Mouse (Mus musculus): ENCODE data around the gene Gm13057. TPM values are rescaled to one million over a fixed set of nuclear protein-coding genes. Genes with fewer than 3 reads are reported as not detected.
"Not testable (repeated sequence)": the region's sequence is repeated elsewhere in the genome, so short reads cannot be mapped to it uniquely, and the experiment has no call there.

The Gm13057 gene
- not detected in 2 replicates for polyA plus RNA-seq (2011; ENCODE audit: insufficient read depth, insufficient read length, low read depth, missing spikeins)

GRCm38 (mm10) chr4:143551400-143551799, at the start of gene Gm13057, which contains the start of gene BC080695:
Gene Gm13057 (plus strand): TSS chr4:143551709.
Gene BC080695 (plus strand): TSS chr4:143551700.
- not testable (repeated sequence) for H3K4me3 ChIP-seq (ENCODE audit: low read depth, low read length); H3K9ac ChIP-seq (ENCODE audit: low read depth, poor library complexity, severe bottlenecking); H3K27me3 ChIP-seq (ENCODE audit: control insufficient read depth, insufficient read depth, low read length, poor library complexity, severe bottlenecking); H3K36me3 ChIP-seq (ENCODE audit: control insufficient read depth, insufficient read depth, low read length, poor library complexity, severe bottlenecking); H3K27ac ChIP-seq (ENCODE audit: insufficient read depth, low read length); H3K9me3 ChIP-seq (replicated peaks; ENCODE audit: control insufficient read depth, insufficient read depth, low read length, poor library complexity, severe bottlenecking); H3K4me1 ChIP-seq (ENCODE audit: control insufficient read depth, insufficient read depth, low read length)

- Histone ChIP-seq H3K27me3 (ENCODE audit: control insufficient read depth, insufficient read depth, low read length, poor library complexity, severe bottlenecking) (no peaks in the 10 kb centered on the region), H3K9me3 (replicated peaks; ENCODE audit: control insufficient read depth, insufficient read depth, low read length, poor library complexity, severe bottlenecking) (no peaks in the 10 kb centered on the region), H3K27ac (ENCODE audit: insufficient read depth, low read length) (no peak within 1 kb of the TSS), H3K4me1 (ENCODE audit: control insufficient read depth, insufficient read depth, low read length) (no peaks in the 10 kb centered on the region), H3K4me3 (ENCODE audit: low read depth, low read length) (no peak within 1 kb of the TSS), H3K36me3 (ENCODE audit: control insufficient read depth, insufficient read depth, low read length, poor library complexity, severe bottlenecking) (no peaks in the 10 kb centered on the region), H3K9ac (ENCODE audit: low read depth, poor library complexity, severe bottlenecking) (no peak within 1 kb of the TSS)
- TF ChIP-seq CTCF (IDR thresholded peaks at IDR 0.05; ENCODE audit: low read depth, low read length) (no peak), EP300 (IDR thresholded peaks at IDR 0.05; ENCODE audit: insufficient read depth, low read depth, low read length) (no peak), POLR2A (IDR thresholded peaks at IDR 0.05; ENCODE audit: insufficient read depth, low read length) (no peak)
Measured at GRCm38 (mm10) chr4:143511043-143511442, 40.5 kb upstream of the Gm13057 start, which contains the start of gene Gm13043. Gene Gm13043 (plus strand): TSS chr4:143511343.

GRCm38 (mm10) chr4:143535654-143536053, 15.9 kb upstream of the Gm13057 start, which contains the start of gene Gm13040:
Gene Gm13040 (plus strand): TSS chr4:143535954.
- H3K9me3 ChIP-seq (replicated peaks; ENCODE audit: control insufficient read depth, insufficient read depth, low read length, poor library complexity, severe bottlenecking); H3K4me3 ChIP-seq (ENCODE audit: low read depth, low read length); H3K36me3 ChIP-seq (ENCODE audit: control insufficient read depth, insufficient read depth, low read length, poor library complexity, severe bottlenecking); H3K27ac ChIP-seq (ENCODE audit: insufficient read depth, low read length); H3K4me1 ChIP-seq (ENCODE audit: control insufficient read depth, insufficient read depth, low read length); H3K27me3 ChIP-seq (ENCODE audit: control insufficient read depth, insufficient read depth, low read length, poor library complexity, severe bottlenecking); H3K9ac ChIP-seq (ENCODE audit: low read depth, poor library complexity, severe bottlenecking): not testable (repeated sequence)

Other genes starting within 250 kb of the Gm13057 start
- not detected in 2 replicates for gene Lrrc38, start 202.0 kb upstream of the Gm13057 start, polyA plus RNA-seq (2011; ENCODE audit: insufficient read depth, insufficient read length, low read depth, missing spikeins)
- gene Pramel1, start 157.3 kb upstream of the Gm13057 start, polyA plus RNA-seq (2011; ENCODE audit: insufficient read depth, insufficient read length, low read depth, missing spikeins) = 2.0 and 2.1 TPM in 2 replicates
- gene Pramef8, start 139.3 kb upstream of the Gm13057 start, polyA plus RNA-seq (2011; ENCODE audit: insufficient read depth, insufficient read length, low read depth, missing spikeins) = 15.5 and 21.7 TPM in 2 replicates
- gene Oog4, start 101.4 kb upstream of the Gm13057 start, polyA plus RNA-seq (2011; ENCODE audit: insufficient read depth, insufficient read length, low read depth, missing spikeins) = not detected in 2 replicates
- 0.28 and 0.53 TPM in 2 replicates for gene Gm13043, start 40.4 kb upstream of the Gm13057 start, polyA plus RNA-seq (2011; ENCODE audit: insufficient read depth, insufficient read length, low read depth, missing spikeins)
- not detected in 2 replicates for gene Gm13040, start 15.8 kb upstream of the Gm13057 start, polyA plus RNA-seq (2011; ENCODE audit: insufficient read depth, insufficient read length, low read depth, missing spikeins)
- not detected in 2 replicates for gene BC080695, start within 50 bp of the Gm13057 start, polyA plus RNA-seq (2011; ENCODE audit: insufficient read depth, insufficient read length, low read depth, missing spikeins)
- gene Gm13083, start 63.3 kb downstream of the Gm13057 start, polyA plus RNA-seq (2011; ENCODE audit: insufficient read depth, insufficient read length, low read depth, missing spikeins) = not detected in 2 replicates
- not detected in 2 replicates for gene Gm13088, start 105.5 kb downstream of the Gm13057 start, polyA plus RNA-seq (2011; ENCODE audit: insufficient read depth, insufficient read length, low read depth, missing spikeins)
- gene Gm13089, start 151.0 kb downstream of the Gm13057 start, polyA plus RNA-seq (2011; ENCODE audit: insufficient read depth, insufficient read length, low read depth, missing spikeins) = not detected in 2 replicates
- not detected in 2 replicates for gene Gm13078, start 167.7 kb downstream of the Gm13057 start, polyA plus RNA-seq (2011; ENCODE audit: insufficient read depth, insufficient read length, low read depth, missing spikeins)
- not detected in 2 replicates for gene Gm13023, start 237.6 kb downstream of the Gm13057 start, polyA plus RNA-seq (2011; ENCODE audit: insufficient read depth, insufficient read length, low read depth, missing spikeins)

Data from ES-Bruce4 (cell line).